Mouse (Mus musculus) kidney, postnatal 4 days (tissue): ENCODE results near the gene Apopt1.
A peak's percentile ranks its signal among the peaks of the same experiment; 100 is the strongest.

Experiments used
- DNase-seq, 2 experiments: peaks; one replicate each; pipeline ENCODE4 v3.0.0; 2021; ENCODE audit warnings: mixed read lengths in 2 of 2

Apopt1 gene

DNA sequence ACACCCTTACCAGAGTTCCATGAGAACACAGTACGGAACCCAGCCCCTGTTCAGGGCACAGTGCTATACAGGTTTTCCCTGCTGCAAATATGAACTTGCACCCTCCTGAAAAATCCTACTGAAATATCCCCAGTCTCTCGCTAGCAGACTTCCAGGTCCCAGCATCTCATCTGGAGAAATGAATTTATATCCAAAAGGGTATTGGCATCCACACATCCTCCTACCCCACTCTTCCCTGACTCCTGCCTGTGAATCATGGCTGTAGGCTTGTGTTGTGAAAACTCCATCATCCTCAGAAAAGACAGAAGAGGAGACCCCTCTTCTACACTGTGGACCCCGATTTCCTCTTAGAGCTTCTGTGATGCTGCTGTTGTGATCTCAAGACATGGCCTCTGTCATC, 37.7 kb downstream of the Apopt1 start:
- no peak for DNase-seq

DNA sequence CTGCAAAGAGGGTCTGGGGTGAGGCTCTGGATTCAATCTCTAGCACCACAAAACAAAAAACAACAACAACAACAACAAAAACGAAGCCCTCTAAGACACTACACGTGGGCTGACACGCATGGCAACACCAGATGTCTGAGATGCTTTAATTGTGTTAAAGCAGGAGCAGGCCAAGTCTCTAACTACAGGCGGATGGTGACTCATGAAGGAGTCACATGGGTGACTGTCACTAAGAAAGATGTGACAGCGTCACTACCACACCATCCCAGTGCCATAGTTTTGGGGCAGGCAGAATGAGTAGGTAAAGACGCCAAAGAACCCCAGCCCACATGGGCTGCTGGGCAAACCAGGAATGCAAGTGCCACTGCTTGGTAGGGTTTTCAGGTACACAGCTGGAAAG, 39.4 kb downstream of the Apopt1 start:
- DNase-seq = no peak

DNA sequence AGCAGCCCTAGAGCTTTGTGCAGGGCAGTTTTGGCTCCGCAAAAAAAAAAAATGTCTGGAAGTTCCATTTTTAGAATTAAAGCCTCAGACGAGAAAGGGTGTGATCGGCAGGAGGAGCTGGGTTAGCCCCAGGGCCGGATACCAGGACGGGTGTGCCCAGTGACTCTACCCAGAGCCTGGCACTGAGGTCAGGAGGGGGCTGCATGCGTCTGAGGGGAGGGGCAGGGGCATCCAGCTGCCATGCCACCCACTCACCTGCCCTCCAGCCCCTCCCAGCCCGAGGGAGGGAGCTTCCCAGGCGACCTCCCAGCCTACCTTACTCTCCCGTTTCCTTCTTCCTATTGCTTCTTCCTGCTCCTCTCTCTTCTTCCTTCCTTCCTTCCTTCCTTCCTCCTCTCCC, 40.3 kb downstream of the Apopt1 start:
- DNase-seq = no peak

DNA sequence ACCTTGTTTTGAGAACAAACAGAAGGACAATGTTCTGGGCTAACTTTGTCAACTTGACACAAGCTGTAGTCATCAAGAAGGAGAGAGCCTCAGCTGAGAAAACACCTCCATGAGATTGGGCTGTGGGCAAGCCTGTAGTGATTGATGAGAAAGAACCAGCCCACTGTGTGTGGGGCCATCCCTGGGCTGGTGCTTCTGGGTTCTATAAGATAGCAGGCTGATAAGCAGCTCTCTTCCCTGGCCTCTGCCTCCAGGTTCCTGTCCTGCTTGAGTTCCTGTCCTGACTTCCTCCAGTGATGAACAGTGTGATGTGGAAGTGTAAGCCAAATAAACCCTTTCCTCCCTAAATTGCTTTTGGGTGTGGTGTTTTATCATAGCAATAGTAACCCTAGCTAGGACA, 41.6 kb downstream of the Apopt1 start:
- no peak for DNase-seq

DNA sequence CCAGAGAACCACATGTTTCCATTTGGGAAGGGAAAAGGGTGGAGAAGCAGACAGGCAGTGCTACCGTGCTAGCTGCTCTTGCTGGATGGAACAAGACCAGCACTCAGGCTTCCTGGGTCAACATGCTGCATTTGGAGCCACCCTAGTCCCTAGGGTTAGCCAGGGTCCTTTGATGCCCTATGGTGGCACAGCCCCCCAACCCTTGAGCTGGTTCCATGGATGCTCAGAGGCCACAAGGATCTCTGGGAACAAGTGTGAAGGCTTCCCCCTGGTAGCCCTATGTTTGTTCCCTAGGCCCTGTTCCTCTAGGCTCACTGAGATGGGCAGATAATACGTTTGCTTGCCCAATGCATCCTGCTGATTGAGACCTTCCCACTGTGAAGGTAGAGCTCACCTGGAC, 42.2 kb downstream of the Apopt1 start:
- DNase-seq = no peak

DNA sequence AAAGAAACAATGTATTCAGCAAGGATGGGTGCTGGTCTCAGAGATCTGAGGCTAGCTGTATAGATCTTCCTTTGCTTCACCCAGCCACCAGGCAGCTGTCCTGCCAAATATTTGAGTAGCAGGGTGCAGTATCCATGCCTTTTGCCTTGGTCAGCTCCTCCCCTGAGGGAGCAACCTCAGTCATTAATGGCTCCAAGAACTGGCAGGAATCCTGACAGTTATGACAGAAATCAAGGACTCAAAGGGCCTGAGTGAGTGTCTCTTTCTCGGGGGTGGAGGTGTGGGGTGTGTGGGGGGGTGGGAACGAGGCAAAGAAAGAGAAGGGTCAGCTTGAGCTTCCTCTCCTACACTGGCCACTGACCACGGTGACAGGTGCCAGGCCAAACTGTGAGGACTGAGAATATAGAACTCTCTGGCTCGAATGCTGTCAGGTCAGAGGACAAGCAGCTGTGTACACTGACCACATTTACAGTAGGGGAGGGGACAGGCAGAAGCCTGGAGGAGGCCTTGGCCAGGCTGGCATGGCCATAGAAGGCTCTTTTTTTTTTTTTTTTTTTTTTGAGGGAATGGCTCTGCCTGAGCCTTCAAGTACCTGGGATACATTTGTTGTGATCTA, 43.1 kb downstream of the Apopt1 start:
- DNase-seq = no peak

DNA sequence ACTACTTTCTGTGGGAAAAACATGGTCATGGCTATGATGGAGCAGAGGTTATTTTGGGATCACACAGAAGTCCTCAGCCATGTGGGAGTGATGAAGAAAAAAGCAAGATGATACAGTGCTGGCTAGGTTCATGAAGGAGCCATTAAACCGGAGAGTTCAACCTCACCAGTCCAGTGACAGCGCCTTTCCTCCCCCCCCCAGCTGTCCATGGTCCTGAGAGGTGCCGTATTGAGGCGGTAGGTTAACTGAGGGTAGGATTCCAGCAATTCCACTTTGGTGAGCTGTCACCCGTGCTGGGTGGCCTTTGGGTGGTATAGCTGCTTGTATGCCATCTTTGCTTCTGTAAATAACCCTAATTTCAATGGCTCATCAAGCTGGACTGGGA, 43.6 kb downstream of the Apopt1 start:
- DNase-seq = peak; percentile 49 to 56

DNA sequence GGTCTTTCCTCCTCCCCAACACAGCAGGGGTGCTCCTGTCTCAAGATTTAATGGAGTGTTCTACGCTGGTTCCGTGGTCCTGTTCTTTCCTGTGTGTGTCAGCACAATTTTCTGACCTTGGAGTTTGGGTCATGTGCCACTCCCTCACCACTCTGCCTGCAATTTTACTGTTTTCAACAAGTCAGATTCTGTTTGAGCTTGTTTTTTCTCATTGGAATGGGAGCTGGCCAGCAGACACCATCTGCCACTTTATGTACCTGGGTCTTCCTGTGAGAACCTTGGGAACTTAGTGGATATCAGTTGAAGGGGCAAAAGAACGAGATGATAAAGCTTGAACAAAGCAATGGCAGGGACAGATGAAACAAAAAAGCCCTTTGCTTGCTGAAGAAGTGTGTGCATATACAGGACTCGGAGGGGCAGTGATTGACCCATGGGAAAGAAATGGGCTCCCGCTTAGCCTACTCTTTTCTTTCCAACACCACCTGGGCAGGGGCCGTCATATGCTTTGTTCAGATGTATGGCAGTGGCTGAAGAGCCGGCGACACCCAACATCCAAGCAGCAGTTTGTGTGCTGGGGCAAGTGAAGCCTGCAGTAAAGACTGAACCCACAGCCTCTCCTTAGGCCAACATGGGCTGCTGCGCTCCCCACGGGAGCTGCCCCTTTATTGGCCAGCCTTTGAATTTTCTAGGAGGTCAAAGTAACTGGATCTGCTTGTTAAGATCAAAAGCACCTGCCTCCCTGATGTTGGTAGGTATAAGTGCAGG, 44.7 kb downstream of the Apopt1 start:
- no peak for DNase-seq

DNA sequence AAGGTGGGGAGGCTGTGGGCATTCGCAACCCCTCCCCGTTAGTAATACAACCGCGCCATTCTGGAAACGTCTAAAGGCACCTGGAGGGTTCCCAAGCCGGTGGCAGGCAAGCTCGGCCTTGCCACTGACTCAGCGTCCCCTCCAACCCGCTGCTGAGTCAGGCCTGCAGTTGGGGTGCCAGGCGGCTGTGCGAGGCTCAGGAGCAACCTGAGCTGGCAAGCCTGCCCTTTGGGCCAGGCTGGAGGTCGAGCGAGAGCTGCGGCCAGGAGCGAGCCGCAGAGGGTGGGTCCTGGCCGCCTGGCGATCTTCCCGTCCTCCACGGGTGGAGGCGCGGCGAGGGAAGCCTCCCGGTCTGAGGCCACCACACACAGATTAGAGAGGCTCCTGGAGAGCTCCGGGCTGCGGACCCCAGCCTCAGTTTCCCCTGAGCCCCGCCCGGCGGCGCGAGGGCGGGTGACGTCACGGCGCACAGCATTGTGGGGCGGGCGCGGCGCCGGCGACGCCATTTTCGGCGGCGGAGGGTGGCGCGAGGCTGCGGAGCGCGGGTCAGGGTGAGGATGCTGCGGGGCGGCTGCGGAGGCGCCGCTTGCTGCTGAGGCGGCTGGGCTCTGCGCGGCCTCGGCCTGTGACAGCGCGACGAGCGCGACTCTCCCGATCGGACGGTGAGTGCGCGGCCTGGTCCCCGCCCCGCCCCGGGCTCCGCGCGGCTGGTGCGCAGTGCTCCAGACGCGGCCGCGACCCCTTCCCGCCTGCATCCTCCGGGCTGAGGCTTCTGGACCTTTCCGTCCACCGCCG, 45.5 kb downstream of the Apopt1 start, which contains the start of gene Klc1:
Klc1 (plus strand) TSS at position 469 of the 795 bp plus-strand sequence.
- peak; percentile 82 to 87 for DNase-seq

DNA sequence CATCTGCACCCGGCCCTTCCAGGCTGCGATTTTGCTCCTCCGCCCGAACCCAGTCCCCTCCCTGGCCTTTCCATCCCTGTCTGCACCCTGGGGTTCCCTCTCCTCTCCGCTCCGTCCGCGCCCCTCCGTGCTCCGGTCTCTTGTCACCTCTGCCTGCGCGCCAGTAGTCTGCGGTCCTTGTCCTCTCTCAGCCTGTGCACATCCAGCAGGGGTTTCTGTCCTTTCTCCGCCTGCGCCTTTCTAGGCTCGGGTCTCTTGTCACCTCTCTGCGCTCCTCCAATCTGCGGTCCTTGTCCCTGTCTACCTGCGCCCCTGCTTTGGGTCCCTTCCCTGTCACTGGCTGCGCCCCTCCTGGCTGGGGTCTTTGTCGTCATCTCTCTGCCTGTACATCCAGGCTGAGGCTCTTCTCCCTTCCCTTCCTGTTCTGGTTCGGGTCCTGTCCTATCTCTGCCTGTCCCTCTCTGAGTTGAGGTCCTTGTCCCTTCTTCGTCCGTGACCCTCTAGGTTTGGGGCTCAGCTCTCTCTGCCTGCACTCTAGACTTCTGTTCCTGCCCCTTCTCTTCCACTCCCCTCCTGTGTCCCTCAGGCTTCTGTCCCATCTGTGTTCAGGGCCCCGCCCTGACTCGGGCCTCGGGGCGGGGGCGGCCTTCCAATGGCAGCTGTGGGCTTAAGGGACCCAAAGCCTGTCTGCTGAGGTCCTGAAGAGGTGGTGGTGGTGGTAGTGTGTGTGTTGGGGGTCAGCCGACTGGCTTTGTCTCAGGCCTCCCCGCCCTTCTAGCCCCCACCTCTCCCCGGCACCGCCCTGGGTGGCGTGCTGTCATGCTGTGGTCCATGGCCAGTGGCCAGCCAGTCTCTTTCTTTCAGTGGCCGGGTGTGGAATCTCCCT, 46.4 kb downstream of the Apopt1 start:
- DNase-seq = peak; percentile 57 to 73

DNA sequence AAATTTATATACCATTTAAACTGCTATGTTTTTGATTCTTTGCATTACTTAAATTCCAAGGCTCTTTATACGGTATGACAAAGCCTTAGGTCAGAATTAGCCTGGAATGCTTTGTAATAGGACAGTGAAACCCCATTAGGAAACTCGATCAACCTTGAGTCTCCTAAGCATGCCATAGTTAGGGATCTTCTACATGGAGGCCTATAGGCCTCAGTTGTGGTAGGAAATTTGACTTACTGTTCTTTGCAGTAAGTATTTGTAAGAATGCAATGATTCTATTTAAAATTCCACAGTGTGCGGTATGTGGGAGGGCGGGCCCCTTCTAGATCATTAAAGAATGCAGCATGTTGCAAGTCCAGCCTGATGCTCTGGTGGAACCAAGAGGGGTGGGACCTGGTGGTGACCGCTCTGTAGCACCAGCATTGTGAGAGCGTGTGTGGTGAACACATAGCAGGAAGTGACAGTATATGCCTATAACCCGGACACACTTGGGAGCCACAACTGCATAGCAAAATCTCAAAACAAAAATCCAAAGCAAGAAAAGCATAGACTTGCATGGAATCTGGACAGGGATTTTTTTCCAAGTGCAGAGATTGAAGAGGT, 47.3 kb downstream of the Apopt1 start:
- DNase-seq = no peak

DNA sequence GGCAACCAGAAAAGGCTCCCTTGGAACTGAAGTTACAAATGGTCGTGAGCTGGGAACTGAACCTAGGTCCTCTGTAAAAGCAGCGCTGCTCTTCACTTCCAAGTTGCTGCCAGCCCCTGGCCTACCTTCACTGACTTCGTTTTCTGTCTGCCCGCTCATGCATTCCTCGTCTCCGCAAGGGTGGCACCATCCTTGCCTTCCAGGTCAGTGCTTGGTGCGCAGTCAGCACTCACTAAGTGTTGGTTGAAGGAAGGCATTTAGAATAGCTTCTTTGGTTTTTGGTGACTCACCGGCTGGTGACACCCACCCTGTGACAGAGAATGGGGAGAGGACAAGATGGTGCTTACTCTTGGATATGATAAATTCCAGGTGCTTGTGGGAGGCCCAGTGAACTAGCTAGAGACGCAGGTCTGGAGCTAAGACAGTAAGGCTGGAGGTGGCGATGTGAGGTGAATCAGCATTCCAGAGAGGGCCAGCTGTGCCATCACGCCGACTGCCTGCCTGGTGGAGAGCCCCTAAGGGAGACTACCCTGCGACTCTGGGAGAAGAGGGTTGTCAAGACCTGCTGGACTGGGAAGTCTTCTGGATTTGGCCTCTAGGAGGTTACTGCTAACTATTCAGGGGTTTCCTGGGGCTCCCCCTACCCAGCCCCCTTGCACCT, 49.7 kb downstream of the Apopt1 start:
- DNase-seq = no peak

DNA sequence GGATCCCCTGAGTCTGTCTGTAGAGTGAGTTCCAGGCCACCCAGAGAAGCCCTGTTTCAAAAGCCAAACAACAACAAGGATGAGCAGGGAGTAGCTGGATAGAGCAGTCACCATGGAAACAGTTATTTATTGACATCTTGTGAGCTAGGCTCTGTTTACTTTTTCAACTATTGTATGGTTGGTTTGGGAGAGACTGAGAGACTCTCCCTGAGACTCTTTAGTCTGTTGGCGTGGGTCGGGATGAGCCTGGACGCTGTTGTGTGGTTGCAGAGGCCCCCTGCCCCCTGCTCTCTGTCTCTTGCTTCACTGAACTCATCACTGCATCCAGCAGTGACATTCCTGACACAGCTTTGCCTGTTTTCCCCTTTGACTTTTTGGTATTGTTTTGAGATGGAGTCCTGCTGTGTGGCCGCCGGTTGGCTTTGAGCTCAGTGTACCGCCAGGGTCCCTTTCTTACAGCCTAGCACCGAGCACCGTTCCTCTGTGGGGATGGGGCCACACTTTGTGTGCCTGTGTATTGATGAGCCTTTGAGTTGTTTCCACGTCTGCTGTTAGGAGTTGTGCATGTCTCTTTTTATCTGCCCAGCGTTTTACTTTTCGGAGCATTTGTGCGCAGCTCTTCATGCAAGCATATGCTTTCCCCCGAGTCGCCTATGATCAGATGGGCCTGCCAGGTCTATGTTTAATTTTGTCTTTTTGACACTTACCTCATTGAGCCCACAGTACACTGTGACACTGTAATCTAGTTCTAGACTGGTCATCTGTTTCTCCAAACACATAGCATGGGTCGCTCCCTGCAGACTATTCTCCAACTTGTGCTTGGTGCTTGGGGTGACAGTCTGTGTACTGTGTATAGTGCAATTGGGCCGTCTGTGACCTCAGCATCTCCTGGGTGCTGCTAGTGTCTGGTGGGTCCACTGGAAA, 53.5 kb downstream of the Apopt1 start:
- DNase-seq = no peak

DNA sequence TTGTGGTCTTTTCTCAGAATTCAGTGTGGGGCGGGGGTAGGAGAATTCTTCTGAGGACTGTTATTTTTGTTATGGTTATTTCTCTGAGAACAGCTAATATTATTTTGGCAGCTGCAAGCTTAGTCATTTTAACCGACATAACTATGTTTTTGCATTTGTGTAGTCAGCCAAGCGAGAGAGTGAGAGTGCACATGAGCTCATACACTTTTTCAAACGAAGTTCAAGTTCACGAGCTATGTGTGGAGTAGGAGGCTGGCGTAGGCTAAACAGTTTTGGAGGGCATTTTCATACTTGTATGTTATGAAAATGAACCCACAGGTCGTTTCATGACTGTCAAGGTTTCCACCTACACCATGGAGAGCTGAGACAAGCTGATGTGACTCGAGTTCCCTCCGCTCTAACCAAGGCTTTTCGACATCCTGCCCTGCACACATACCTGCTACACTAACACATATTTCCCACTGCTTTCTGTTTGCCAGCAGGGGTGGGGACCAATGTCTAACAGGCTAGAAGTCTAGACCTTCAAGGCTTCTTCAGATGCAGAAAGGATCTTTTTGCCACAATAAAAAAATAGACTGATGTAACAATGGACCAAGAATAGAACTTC, 55.4 kb downstream of the Apopt1 start:
- DNase-seq = no peak

DNA sequence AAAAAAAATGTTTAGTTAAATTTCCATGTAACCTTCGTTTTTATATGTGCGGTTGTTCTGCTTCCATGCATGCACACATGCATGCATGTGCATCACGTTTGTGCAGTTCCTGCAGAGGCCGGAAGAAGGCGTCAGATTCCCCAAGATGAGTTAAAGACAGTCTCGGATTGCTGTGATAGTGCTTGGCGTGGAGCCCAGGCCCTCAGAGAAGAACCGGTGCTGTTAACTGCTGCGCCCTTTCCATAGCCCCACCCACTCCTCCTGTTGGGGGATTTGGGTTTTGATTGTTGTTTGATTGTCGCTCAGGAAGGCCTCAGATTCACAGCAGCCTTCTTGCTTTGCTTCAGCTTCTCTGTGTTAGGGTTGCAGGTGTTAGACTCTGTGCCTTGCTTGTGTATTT, 56.2 kb downstream of the Apopt1 start:
- DNase-seq = peak; percentile 77 to 84

DNA sequence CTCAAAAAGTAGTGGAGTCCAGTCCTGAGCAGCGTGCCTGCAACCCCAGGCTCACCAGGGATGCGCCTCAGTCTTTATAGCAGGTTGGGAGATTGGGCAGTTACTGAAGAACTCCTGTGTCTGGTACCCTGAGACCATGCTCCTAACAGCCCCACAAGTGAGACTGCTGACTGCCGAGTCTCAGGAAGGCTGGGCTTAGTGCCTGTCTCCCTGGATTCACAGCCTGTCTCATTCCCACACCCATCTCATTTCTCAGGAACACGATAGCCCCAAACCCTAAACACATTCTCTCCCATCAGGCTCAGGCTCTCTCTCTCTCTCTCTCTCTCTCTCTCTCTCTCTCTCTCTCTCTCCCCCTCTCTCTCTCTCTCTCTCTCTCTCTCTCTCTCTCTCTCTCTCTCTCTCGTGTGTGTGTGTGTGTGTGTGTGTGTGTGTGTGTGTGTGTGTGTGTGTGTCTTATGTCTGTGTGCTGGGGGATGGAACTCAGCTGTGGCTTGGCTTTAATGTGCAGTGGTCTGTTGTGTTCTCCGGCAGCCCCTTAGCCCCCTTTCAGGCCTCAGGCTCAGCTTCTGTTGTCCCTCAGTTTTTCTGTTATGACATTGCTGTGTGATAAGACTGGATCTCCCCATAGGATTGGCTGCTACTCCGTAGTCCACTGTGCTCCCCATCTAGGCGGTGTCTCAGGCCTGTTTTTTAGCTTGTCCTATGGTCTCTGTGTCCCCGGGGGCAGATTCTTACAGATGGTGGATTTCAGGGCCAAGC, 56.9 kb downstream of the Apopt1 start:
- no peak for DNase-seq

DNA sequence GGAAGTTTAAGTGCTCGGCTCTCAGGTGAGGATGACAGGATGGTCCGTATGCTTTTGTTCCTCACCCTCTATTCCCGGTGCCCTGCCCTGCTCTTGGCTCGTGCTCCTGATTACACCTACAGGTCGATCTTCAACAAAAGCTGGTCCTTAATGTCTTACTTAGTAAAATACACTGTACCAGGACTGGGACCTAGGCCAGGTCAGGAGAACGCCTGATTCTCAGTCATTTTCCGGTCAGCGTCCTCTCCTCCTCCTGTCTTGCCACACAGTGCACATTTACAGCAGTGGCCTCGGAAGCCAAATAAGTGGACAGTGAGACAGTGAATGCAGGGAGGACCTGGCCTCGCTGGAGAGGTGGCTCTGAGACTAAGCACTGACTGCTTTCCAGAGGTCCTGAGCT, 57.6 kb downstream of the Apopt1 start:
- no peak for DNase-seq

DNA sequence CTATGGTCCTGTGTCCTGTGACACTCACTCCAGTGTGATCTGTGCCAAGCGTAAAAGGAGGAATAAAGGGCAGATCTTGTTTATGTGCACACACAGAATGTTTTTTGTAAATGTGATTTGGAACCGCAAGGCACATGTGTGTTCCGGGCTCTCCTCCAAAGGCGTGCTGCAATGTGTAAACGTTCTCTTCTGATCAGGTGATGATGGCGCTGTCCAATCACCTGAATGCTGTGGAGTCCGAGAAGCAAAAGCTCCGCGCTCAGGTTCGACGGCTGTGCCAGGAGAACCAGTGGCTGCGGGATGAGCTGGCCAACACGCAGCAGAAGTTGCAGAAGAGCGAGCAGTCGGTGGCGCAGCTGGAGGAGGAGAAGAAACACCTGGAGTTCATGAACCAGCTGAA, 61.1 kb downstream of the Apopt1 start:
- no peak for DNase-seq

DNA sequence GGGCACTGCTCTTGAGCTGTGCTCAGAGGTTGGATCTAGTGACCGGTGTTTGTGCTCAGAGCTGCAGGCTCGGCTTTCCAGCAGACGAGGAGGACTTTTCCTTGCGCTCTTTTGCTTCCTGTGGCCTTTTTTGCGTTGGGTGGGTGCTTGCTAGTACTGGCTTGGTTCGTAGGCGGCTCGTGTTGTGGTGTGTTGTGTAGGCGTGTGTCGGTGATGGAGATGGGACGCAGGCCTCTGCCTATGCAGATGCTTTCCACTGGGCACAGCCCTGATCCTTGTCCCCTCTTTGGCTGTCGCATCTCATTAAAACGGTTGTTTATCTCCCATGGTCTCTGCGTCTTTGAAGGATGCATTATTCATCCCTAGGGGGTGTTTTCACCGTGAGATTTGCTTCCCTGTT, 61.8 kb downstream of the Apopt1 start:
- DNase-seq = no peak
